ENCODE assay signal across 8 mouse cellular contexts in the genomic region with DNA sequence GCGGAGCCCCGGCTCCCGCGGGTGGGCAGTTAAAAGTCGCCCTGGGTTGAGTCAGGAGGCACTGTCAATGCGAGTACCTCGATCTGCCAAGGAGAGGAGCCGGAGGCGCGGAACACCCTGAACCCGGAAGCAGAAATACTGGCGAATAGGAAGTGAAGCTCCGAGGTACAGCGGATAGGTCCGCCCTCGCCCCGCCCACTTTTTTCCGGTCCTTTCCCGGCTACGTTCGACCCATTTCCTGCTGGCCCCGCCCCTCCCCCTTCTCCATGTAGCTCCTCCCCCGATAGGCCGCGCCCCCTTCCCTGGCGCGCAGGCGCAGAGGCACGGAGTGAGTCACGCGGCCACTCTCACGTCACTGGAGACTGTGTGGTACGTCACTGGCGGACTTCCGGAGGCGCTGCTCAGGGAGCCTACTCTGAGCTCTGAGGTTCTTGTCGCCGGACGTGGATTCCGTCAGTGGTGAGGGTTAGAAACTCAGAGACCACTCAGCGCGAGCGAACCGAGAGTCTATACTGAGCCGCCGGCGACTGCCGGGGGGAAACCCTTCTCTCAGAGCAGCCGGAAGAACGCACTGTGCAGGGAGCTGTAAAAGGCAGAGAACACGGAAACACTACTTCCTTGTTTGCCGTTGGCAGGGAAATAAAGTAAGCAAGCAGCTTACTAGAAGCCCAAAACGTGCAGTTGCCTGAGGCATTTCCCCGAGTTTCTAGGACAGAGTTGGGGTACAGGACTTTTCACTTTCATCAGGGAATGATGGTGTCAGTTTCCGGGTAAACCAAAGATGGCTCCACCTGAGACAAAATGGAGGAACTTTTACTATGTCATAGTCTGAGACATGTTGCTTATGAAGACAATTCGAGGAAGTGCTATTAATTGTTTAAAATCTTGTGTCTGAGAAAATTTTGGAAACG. TPM values are rescaled to one million over a fixed set of nuclear protein-coding genes. Genes with fewer than 3 reads are reported as not detected.
DNase-seq lines count a peak whose midpoint lies in the region; ATAC-seq and TF ChIP-seq lines count a peak whose summit lies in the region.

TSS of gene Usp38 (minus strand) at position 140 of the 911 bp plus-strand sequence.

- no peaks in the 10 kb centered on the region for H3K9me3 ChIP-seq in hindbrain, embryonic 13.5 days

- peak; percentile 97 for ATAC-seq in Patski
- ATAC-seq in hindbrain, embryonic 13.5 days (ENCODE audit: low FRiP score) = peak; percentile 99

- TF ChIP-seq CTCF in Patski (IDR thresholded peaks at IDR 0.05) = no peak

- CTCF ChIA-PET in Patski (lab: Charles Lee) = interaction anchor here (1.0 kb wide), 1 partner anchor 8 kb away, joined by 3 read pairs; no protein-coding TSS in a partner anchor

- H3K4me2 ChIP-seq in hindbrain, embryonic 13.5 days = peak within 1 kb of the TSS; percentile 95

- H3K27ac ChIP-seq in hindbrain, embryonic 13.5 days = peak within 1 kb of the TSS; percentile 98

- peak within 1 kb of the TSS; percentile 94 for H3K9ac ChIP-seq in hindbrain, embryonic 13.5 days

- 2% methylated on average over 57 of the region's 57 CpGs for whole genome bisulfite sequencing in hindbrain, embryonic 13.5 days

- in situ Hi-C loops in Patski (cut with MboI; ENCODE audit: low pct_unique_long_range_greater_than_20kb) = no loop called here

- H3K4me3 ChIP-seq in hindbrain, embryonic 13.5 days = peak within 1 kb of the TSS; percentile 94

- DNase-seq in Patski (ENCODE audit: low read depth, low spot score) = peak; percentile 90
- peak; percentile 100 for DNase-seq in cerebellum, postnatal 14 days
- DNase-seq in frontal cortex, postnatal 14 days (ENCODE audit: low spot score in 2 of 2) = peak; percentile 98 to 99
- peak; percentile 98 to 99 for DNase-seq in layer of hippocampus, postnatal 25 days (ENCODE audit: extremely low spot score in 1 of 2, low spot score in 1 of 2)
- DNase-seq in lung, postnatal 25 days (ENCODE audit: low spot score) = peak; percentile 98
- peak; percentile 100 for DNase-seq in retina, embryonic 14.5 days (ENCODE audit: low spot score)
- DNase-seq in thymus, postnatal 4 days = peak; percentile 100

- no peaks in the 10 kb centered on the region for H3K36me3 ChIP-seq in hindbrain, embryonic 13.5 days

- peaks cover 44% of the 10 kb centered on the region for H3K4me1 ChIP-seq in hindbrain, embryonic 13.5 days (replicated peaks)

- POLR2A ChIA-PET in Patski (lab: Charles Lee) = interaction anchor here (0.9 to 1.4 kb wide), 3 partner anchors 9 to 19 kb away, joined by 3 to 4 read pairs (median 3); no protein-coding TSS in a partner anchor

- no peaks in the 10 kb centered on the region for H3K27me3 ChIP-seq in Patski
- H3K27me3 ChIP-seq in hindbrain, embryonic 13.5 days = no peaks in the 10 kb centered on the region

RNA-seq across cellular contexts. Expression of gene Usp38, which starts in this region (rescaled TPM):
- 20.9 TPM for polyA plus RNA-seq in Patski (2021)
- polyA plus RNA-seq in hindbrain, embryonic 13.5 days (2015; fragmentation: Nextera tagmentation; extraction: Ambion mirVana) = 19.4 and 20.3 TPM in 2 replicates
- total RNA-seq in layer of hippocampus, postnatal 25 days (2021) = 10 to 100 TPM; 24.9 to 25.8 TPM

Comparison
In these comparisons a context has a peak if more than half of its experiments do, and no peak if none do; other contexts are left out.
1. Peak in every context shown above with its lines: DNase-seq, ATAC-seq, H3K4me3 ChIP-seq and H3K27ac ChIP-seq.